Mouse (Mus musculus) forebrain, embryonic 14.5 days (tissue): Measurements from ENCODE around the gene Inf2. TPM values are rescaled to one million over a fixed set of nuclear protein-coding genes. Genes with fewer than 3 reads are reported as not detected.

Source experiments
- ATAC-seq: fragments of 200-750 bp; cut with Nextera tagmentation; 2 replicates; pipeline ENCODE4 v1.8.0; 2017; ENCODE audit warnings: mild to moderate bottlenecking, moderate library complexity
- DNase-seq: peaks from one replicate; pipeline ENCODE4 v3.0.0-alpha.2; 2015; ENCODE audit warnings: low spot score
- H3K27ac ChIP-seq: fragments of 300-500 bp; sonication (generic); 2 replicates; pipeline ENCODE4 v1.5.1; 2014; ENCODE audit warnings: low read depth, mild to moderate bottlenecking, control low read depth, low read length, moderate library complexity
- H3K27me3 ChIP-seq: fragments of 300-500 bp; sonication (generic); replicated peaks from 2 replicates; pipeline ENCODE4 v1.6.1; 2014; ENCODE audit warnings: low read length, control low read depth, mixed read lengths; ENCODE audit not compliant: control insufficient read depth, insufficient read depth
- H3K36me3 ChIP-seq: fragments of 300-500 bp; sonication (generic); 2 replicates; pipeline ENCODE4 v1.6.1; 2014; ENCODE audit warnings: low read length, control low read depth; ENCODE audit not compliant: control insufficient read depth, insufficient read depth
- H3K4me1 ChIP-seq: fragments of 300-500 bp; sonication (generic); 2 replicates; pipeline ENCODE4 v1.6.1; 2014; ENCODE audit warnings: antibody characterized with exemption, low read length, control low read depth; ENCODE audit not compliant: control insufficient read depth, insufficient read depth
- H3K4me2 ChIP-seq: fragments of 300-500 bp; sonication (generic); 2 replicates; pipeline ENCODE4 v1.6.1; 2014; ENCODE audit warnings: mild to moderate bottlenecking, control low read depth, low read length
- H3K4me3 ChIP-seq: fragments of 300-500 bp; sonication (generic); 2 replicates; pipeline ENCODE4 v1.5.1; 2014; ENCODE audit warnings: low read depth, low read length, control low read depth
- H3K9ac ChIP-seq: fragments of 300-500 bp; sonication (generic); 2 replicates; pipeline ENCODE4 v1.6.1; 2014; ENCODE audit warnings: mild to moderate bottlenecking, low read length, control low read depth, moderate library complexity
- H3K9me3 ChIP-seq: fragments of 300-500 bp; sonication (generic); replicated peaks from 2 replicates; pipeline ENCODE4 v1.6.1; 2016; ENCODE audit warnings: low read length, control low read depth, mixed read lengths; ENCODE audit not compliant: control insufficient read depth
- WGBS: fragments of 180-500 bp; shearing (Covaris S2); extraction: QIAGEN DNeasy Blood & Tissue Kit; methylation state at CpG from one replicate; pipeline ENCODE4 v1.1.7; 2014; 5-methylcytosine and 5-hydroxymethylcytosine counted together
- polyA plus RNA-seq: library from polyadenylated mRNA; unstranded; fragments of >200 nt; fragmentation: Nextera tagmentation; extraction: Ambion mirVana; gene quantifications from 2 replicates; pipeline ENCODE4 v1.2.1, GENCODE M21; 2014

The Inf2 gene
- polyA plus RNA-seq, 1 experiment from 2014 or later: 2.6 TPM

DNA sequence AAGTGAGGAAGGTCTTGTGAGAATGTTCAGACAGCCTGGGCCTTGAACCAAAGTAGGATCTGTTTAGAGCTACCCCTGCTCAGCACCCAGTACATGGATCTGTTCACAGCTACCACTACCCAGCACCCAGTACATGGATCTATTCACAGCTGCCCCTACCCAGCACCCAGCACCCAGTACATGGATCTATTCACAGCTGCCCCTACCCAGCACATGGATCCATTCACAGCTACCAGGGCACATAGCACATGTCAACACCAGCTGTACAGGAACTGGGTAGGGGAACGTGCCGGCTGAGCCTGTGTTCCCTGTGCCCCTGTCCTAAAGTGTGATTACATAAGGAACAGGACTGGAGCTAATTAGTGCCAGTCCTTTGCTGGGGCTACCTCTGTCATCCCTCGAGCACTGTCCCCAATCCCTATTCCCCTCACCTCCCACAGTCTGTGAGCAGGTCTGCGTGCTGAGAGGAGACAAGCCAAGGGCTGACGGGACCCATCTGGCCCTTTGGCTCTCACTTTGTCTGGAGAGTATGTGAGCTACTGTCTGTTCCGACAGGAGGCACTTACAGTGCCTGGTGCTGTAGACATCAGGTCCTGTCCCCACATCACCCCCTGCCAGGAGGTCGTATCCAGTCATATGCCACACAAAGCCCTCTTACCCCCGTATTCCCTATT, 2.1 kb downstream of the Inf2 start:
- Histone ChIP-seq H3K9me3 (no peaks in the 10 kb centered on the region), H3K27ac (peak overlapping the region; percentile 57; the same call in 1 of the 2 replicates), H3K4me3 (no peak overlapping the region), H3K27me3 (peaks cover 18% of the 10 kb centered on the region), H3K4me2 (no peak overlapping the region), H3K9ac (no peak overlapping the region), H3K4me1 (peaks cover 29% of the 10 kb centered on the region), H3K36me3 (no peaks in the 10 kb centered on the region)
- DNase-seq (peak; percentile 75), ATAC-seq (peak; percentile 57)
- WGBS: 57% methylated on average over 8 of the region's 8 CpGs

DNA sequence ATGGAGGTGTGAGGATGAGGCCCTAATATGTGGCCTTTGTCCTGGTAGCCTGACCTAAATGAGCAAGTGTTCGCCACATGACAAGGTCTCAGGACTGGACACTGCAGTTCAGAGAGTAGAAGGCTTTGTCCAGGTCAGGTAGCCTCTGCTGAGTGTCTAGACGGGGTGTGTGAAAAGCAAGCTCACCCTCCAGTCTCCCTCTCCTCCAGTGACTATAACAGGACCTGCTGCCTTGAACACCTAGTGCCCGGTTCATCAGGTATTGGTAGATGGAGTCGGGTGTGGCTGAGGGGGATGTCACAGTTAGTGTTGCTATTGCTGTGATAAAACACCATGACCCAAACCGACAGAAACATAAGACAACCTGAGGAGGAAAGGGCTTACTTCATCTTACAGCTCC, 2.7 kb downstream of the Inf2 start:
- peaks cover 29% of the 10 kb centered on the region for H3K4me1 ChIP-seq
- no peaks in the 10 kb centered on the region for H3K36me3 ChIP-seq
- WGBS: 94% methylated on average over 5 of the region's 5 CpGs
- ATAC-seq (no peak), DNase-seq (no peak)
- no peak overlapping the region; the same call in 1 of the 2 replicates for H3K27ac ChIP-seq
- H3K9ac ChIP-seq: no peak overlapping the region
- H3K4me3 ChIP-seq: no peak overlapping the region
- peaks cover 18% of the 10 kb centered on the region for H3K27me3 ChIP-seq
- H3K9me3 ChIP-seq: no peaks in the 10 kb centered on the region
- no peak overlapping the region for H3K4me2 ChIP-seq

DNA sequence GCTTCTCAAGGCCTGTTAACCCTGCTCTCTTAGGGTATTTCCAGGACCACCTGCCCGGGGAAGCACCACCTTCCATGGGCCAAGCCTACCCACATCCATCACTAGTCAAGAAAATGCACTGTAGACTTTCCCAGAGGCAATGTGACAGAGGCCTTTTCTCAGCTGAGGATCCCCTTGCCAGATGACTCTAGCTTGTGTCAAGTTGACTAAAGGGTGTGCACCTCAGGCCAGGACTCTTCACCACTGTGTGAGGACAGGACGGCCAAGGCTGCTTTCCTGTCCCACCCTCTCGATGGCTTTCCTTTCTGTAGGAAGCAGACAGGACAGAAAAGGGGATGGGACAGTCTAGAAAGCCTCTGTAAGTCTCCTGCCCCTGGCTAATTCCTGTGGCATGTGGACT, 3.1 kb downstream of the Inf2 start:
- no peak for DNase-seq
- H3K9ac ChIP-seq: no peak overlapping the region
- no peak overlapping the region for H3K4me3 ChIP-seq
- no peak overlapping the region for H3K4me2 ChIP-seq
- no peaks in the 10 kb centered on the region for H3K36me3 ChIP-seq
- no peaks in the 10 kb centered on the region for H3K9me3 ChIP-seq
- ATAC-seq: no peak
- H3K27me3 ChIP-seq: peaks cover 18% of the 10 kb centered on the region
- H3K27ac ChIP-seq: no peak overlapping the region
- WGBS: 79% methylated on average over 3 of the region's 3 CpGs
- H3K4me1 ChIP-seq: peaks cover 29% of the 10 kb centered on the region

- Histone ChIP-seq H3K27ac (no peak overlapping the region), H3K4me2 (no peak overlapping the region), H3K4me3 (no peak overlapping the region), H3K9me3 (no peaks in the 10 kb centered on the region), H3K4me1 (peaks cover 26% of the 10 kb centered on the region), H3K27me3 (peaks cover 11% of the 10 kb centered on the region), H3K36me3 (no peaks in the 10 kb centered on the region), H3K9ac (0 out of 2 replicates have a peak overlapping the region, but pooled peaks have one; percentile 13)
- WGBS: 75% methylated on average over 21 of the region's 21 CpGs
- ATAC-seq (no peak), DNase-seq (no peak)
Measured at GRCm38 (mm10) chr12:112592985-112593734, 4.6 kb downstream of the Inf2 start.

GRCm38 (mm10) chr12:112593951-112594915, 5.6 kb downstream of the Inf2 start:
- no peak for ATAC-seq
- DNase-seq: no peak
- peaks cover 20% of the 10 kb centered on the region for H3K4me1 ChIP-seq
- H3K27ac ChIP-seq: peak overlapping the region; percentile 65; the same call in 1 of the 2 replicates
- WGBS: 73% methylated on average over 16 of the region's 16 CpGs
- H3K27me3 ChIP-seq: peaks cover 1% of the 10 kb centered on the region; the same call in 1 of the 2 replicates
- peak overlapping the region; percentile 4; the same call in 1 of the 2 replicates for H3K9ac ChIP-seq
- no peak overlapping the region for H3K4me2 ChIP-seq
- no peaks in the 10 kb centered on the region for H3K9me3 ChIP-seq
- H3K36me3 ChIP-seq: no peaks in the 10 kb centered on the region
- H3K4me3 ChIP-seq: no peak overlapping the region

- Histone ChIP-seq H3K9ac (peak overlapping the region; percentile 4; the same call in 1 of the 2 replicates), H3K4me2 (no peak overlapping the region), H3K36me3 (no peaks in the 10 kb centered on the region), H3K4me3 (no peak overlapping the region), H3K4me1 (peaks cover 17% of the 10 kb centered on the region), H3K27me3 (no peaks in the 10 kb centered on the region), H3K27ac (peak overlapping the region; percentile 65; the same call in 1 of the 2 replicates), H3K9me3 (no peaks in the 10 kb centered on the region)
- DNase-seq (peak; percentile 50), ATAC-seq (0 out of 2 replicates have a peak, but pooled peaks have one; percentile 6)
- WGBS: 26% methylated on average over 4 of the region's 4 CpGs
Measured at GRCm38 (mm10) chr12:112594989-112595388, 6.4 kb downstream of the Inf2 start.

DNA sequence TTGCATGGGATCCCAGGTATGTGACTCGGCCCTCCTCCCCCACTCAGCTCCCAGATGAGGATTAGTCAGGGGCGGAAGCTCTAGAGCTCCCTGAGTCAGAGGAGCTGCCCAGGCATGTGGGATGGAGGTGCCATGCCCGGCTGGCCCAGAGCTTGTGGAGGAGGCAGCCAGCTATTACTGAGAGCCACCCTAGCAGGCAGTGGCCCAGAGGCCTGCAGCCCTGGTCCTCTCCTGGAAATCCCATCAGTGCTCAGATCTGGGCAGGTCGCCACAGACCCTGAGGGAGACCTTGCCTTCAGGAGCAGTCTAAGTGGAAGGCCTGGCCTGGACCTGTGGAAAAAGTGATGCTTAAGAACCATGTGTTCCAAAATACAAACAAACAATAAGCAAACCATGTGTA, 7.0 kb downstream of the Inf2 start:
- 66% methylated on average over 4 of the region's 4 CpGs for WGBS

DNA sequence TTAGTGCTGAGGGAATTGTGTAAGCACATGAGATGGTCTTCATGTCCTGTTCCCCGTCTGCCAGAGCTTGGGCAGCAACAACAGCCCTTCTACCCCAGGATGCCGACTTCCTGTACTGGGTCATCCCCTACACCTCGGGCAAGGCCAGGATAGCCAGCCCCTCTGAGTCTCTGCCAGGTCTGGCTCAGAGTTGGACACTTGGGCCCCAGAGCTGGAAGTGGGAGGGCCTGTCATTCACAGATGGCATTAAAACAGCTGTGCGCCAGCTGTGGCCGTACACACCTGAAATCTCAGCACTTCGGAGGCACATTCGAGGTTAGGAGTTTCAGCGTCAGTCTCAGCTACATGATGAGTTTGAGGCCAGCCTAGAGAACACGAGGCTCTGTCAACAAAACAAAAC, 7.9 kb downstream of the Inf2 start:
- DNase-seq: no peak
- H3K9ac ChIP-seq: no peak overlapping the region
- 77% methylated on average over 9 of the region's 9 CpGs for WGBS

More for the DNA sequence above, 7.0 kb downstream of the Inf2 start:
- DNase-seq (no peak), ATAC-seq (no peak)
- Histone ChIP-seq H3K4me2 (no peak overlapping the region), H3K9ac (no peak overlapping the region), H3K9me3 (no peaks in the 10 kb centered on the region), H3K27ac (no peak overlapping the region; the same call in 1 of the 2 replicates), H3K4me3 (no peak overlapping the region), H3K4me1 (peaks cover 16% of the 10 kb centered on the region), H3K27me3 (no peaks in the 10 kb centered on the region), H3K36me3 (no peaks in the 10 kb centered on the region)

More for the DNA sequence above, 7.9 kb downstream of the Inf2 start:
- no peak for ATAC-seq
- no peak overlapping the region for H3K4me3 ChIP-seq
- H3K36me3 ChIP-seq: no peaks in the 10 kb centered on the region
- H3K27ac ChIP-seq: no peak overlapping the region
- H3K9me3 ChIP-seq: no peaks in the 10 kb centered on the region
- H3K27me3 ChIP-seq: no peaks in the 10 kb centered on the region
- H3K4me1 ChIP-seq: peaks cover 16% of the 10 kb centered on the region
- no peak overlapping the region for H3K4me2 ChIP-seq
